Mouse (Mus musculus): Measurements from ENCODE around the gene Rhov. TPM values are rescaled to one million over a fixed set of nuclear protein-coding genes. Genes with fewer than 3 reads are reported as not detected.
A peak's percentile ranks its signal among the peaks of the same experiment; 100 is the strongest.

The Rhov gene
- polyA plus RNA-seq, 1 experiment from 2014 or later, result 19.1 TPM

- peak; percentile 60 for ATAC-seq (ENCODE audit: low read depth)
- Histone ChIP-seq H3K4me1 (replicated peaks) (peaks cover 32% of the 10 kb centered on the region), H3K9ac (peak overlapping the region; percentile 1; the same call in 1 of the 2 replicates), H3K4me2 (peak overlapping the region; percentile 31), H3K4me3 (no peak overlapping the region), H3K27ac (replicated peaks) (peak overlapping the region; percentile 55), H3K36me3 (peaks cover 37% of the 10 kb centered on the region), H3K27me3 (no peaks in the 10 kb centered on the region), H3K9me3 (no peaks in the 10 kb centered on the region)
- 3% methylated on average over 15 of the region's 15 CpGs for WGBS
Observed at GRCm38 (mm10) chr2:119299981-119300818, 29.1 kb upstream of the Rhov start.

GRCm38 (mm10) chr2:119298839-119299238 is 27.8 kb upstream of the Rhov start:
- Histone ChIP-seq H3K9me3 (no peaks in the 10 kb centered on the region), H3K4me2 (no peak overlapping the region), H3K9ac (no peak overlapping the region), H3K27me3 (no peaks in the 10 kb centered on the region), H3K4me1 (replicated peaks) (peaks cover 24% of the 10 kb centered on the region), H3K4me3 (no peak overlapping the region), H3K27ac (replicated peaks) (no peak overlapping the region), H3K36me3 (peaks cover 50% of the 10 kb centered on the region)
- ATAC-seq (ENCODE audit: low read depth), result no peak
- 90% methylated on average over 2 of the region's 2 CpGs for WGBS

GRCm38 (mm10) chr2:119298330-119298729 is 27.3 kb upstream of the Rhov start:
- no peak overlapping the region for H3K27ac ChIP-seq (replicated peaks)
- no peak overlapping the region for H3K4me3 ChIP-seq
- no peaks in the 10 kb centered on the region for H3K27me3 ChIP-seq
- 47% methylated on average over 5 of the region's 5 CpGs for WGBS
- no peak overlapping the region for H3K4me2 ChIP-seq
- no peaks in the 10 kb centered on the region for H3K9me3 ChIP-seq
- H3K9ac ChIP-seq, result no peak overlapping the region
- H3K36me3 ChIP-seq, result peaks cover 56% of the 10 kb centered on the region
- ATAC-seq (ENCODE audit: low read depth), result no peak
- peaks cover 24% of the 10 kb centered on the region for H3K4me1 ChIP-seq (replicated peaks)

- no peak for ATAC-seq (ENCODE audit: low read depth)
- no peaks in the 10 kb centered on the region for H3K27me3 ChIP-seq
- H3K4me3 ChIP-seq, result no peak overlapping the region
- H3K36me3 ChIP-seq, result peaks cover 64% of the 10 kb centered on the region
- no peaks in the 10 kb centered on the region for H3K9me3 ChIP-seq
- no peak overlapping the region for H3K9ac ChIP-seq
- H3K4me1 ChIP-seq (replicated peaks), result peaks cover 24% of the 10 kb centered on the region
- no peak overlapping the region for H3K4me2 ChIP-seq
- H3K27ac ChIP-seq (replicated peaks), result no peak overlapping the region
- 94% methylated on average over 19 of the region's 19 CpGs for WGBS
Observed at GRCm38 (mm10) chr2:119297506-119297905, 26.4 kb upstream of the Rhov start.

- Histone ChIP-seq H3K36me3 (peaks cover 71% of the 10 kb centered on the region), H3K4me2 (no peak overlapping the region), H3K9me3 (no peaks in the 10 kb centered on the region), H3K27ac (replicated peaks) (no peak overlapping the region), H3K4me3 (no peak overlapping the region), H3K27me3 (no peaks in the 10 kb centered on the region), H3K4me1 (replicated peaks) (peaks cover 23% of the 10 kb centered on the region), H3K9ac (no peak overlapping the region)
- 94% methylated on average over 12 of the region's 12 CpGs for WGBS
- no peak for ATAC-seq (ENCODE audit: low read depth)
Observed at GRCm38 (mm10) chr2:119296756-119297155, 25.7 kb upstream of the Rhov start.

GRCm38 (mm10) chr2:119294411-119294810 is 23.3 kb upstream of the Rhov start:
- H3K27ac ChIP-seq (replicated peaks), result no peak overlapping the region
- no peak for ATAC-seq (ENCODE audit: low read depth)

GRCm38 (mm10) chr2:119293776-119294390 is 22.8 kb upstream of the Rhov start:
- peaks cover 19% of the 10 kb centered on the region for H3K4me1 ChIP-seq (replicated peaks)
- no peak for ATAC-seq (ENCODE audit: low read depth)
- H3K4me2 ChIP-seq, result no peak overlapping the region
- no peak overlapping the region for H3K4me3 ChIP-seq
- no peak overlapping the region for H3K27ac ChIP-seq (replicated peaks)
- no peaks in the 10 kb centered on the region for H3K27me3 ChIP-seq
- WGBS, result 95% methylated on average over 34 of the region's 34 CpGs
- peaks cover 83% of the 10 kb centered on the region for H3K36me3 ChIP-seq
- H3K9ac ChIP-seq, result no peak overlapping the region
- H3K9me3 ChIP-seq, result no peaks in the 10 kb centered on the region

More at GRCm38 (mm10) chr2:119294411-119294810, 23.3 kb upstream of the Rhov start:
- Histone ChIP-seq H3K4me2 (no peak overlapping the region), H3K4me1 (replicated peaks) (peaks cover 14% of the 10 kb centered on the region), H3K9me3 (no peaks in the 10 kb centered on the region), H3K9ac (no peak overlapping the region), H3K27me3 (no peaks in the 10 kb centered on the region), H3K4me3 (no peak overlapping the region), H3K36me3 (peaks cover 88% of the 10 kb centered on the region)
- WGBS, result 93% methylated on average over 18 of the region's 18 CpGs

GRCm38 (mm10) chr2:119293311-119293710 is 22.2 kb upstream of the Rhov start:
- peaks cover 19% of the 10 kb centered on the region for H3K4me1 ChIP-seq (replicated peaks)
- 96% methylated on average over 17 of the region's 17 CpGs for WGBS
- H3K9ac ChIP-seq, result no peak overlapping the region
- no peak overlapping the region for H3K27ac ChIP-seq (replicated peaks)
- H3K9me3 ChIP-seq, result no peaks in the 10 kb centered on the region
- H3K4me3 ChIP-seq, result no peak overlapping the region
- ATAC-seq (ENCODE audit: low read depth), result no peak
- H3K36me3 ChIP-seq, result peaks cover 78% of the 10 kb centered on the region
- H3K27me3 ChIP-seq, result no peaks in the 10 kb centered on the region
- H3K4me2 ChIP-seq, result no peak overlapping the region

- Histone ChIP-seq H3K9ac (no peak overlapping the region), H3K4me2 (no peak overlapping the region), H3K27ac (replicated peaks) (no peak overlapping the region), H3K9me3 (no peaks in the 10 kb centered on the region), H3K27me3 (no peaks in the 10 kb centered on the region), H3K36me3 (peaks cover 74% of the 10 kb centered on the region), H3K4me1 (replicated peaks) (peaks cover 19% of the 10 kb centered on the region), H3K4me3 (no peak overlapping the region)
- no peak for ATAC-seq (ENCODE audit: low read depth)
- 96% methylated on average over 17 of the region's 17 CpGs for WGBS
Observed at GRCm38 (mm10) chr2:119292852-119293251, 21.8 kb upstream of the Rhov start.

GRCm38 (mm10) chr2:119292281-119292680 is 21.2 kb upstream of the Rhov start:
- no peaks in the 10 kb centered on the region for H3K9me3 ChIP-seq
- no peaks in the 10 kb centered on the region for H3K27me3 ChIP-seq
- H3K36me3 ChIP-seq, result peaks cover 68% of the 10 kb centered on the region
- no peak overlapping the region for H3K9ac ChIP-seq
- peaks cover 19% of the 10 kb centered on the region for H3K4me1 ChIP-seq (replicated peaks)
- ATAC-seq (ENCODE audit: low read depth), result no peak
- 94% methylated on average over 5 of the region's 5 CpGs for WGBS
- H3K27ac ChIP-seq (replicated peaks), result no peak overlapping the region
- no peak overlapping the region for H3K4me3 ChIP-seq
- H3K4me2 ChIP-seq, result no peak overlapping the region

- Histone ChIP-seq H3K4me2 (peak overlapping the region; percentile 92), H3K4me1 (replicated peaks) (peaks cover 19% of the 10 kb centered on the region), H3K9ac (peak overlapping the region; percentile 87), H3K27me3 (no peaks in the 10 kb centered on the region), H3K36me3 (peaks cover 41% of the 10 kb centered on the region), H3K4me3 (peak overlapping the region; percentile 75), H3K9me3 (no peaks in the 10 kb centered on the region), H3K27ac (replicated peaks) (peak overlapping the region; percentile 43; the same call in 1 of the 2 replicates)
- 3% methylated on average over 11 of the region's 11 CpGs for whole genome bisulfite sequencing
- ATAC-seq (ENCODE audit: low read depth), result peak; percentile 27
Observed at GRCm38 (mm10) chr2:119289014-119289416, 17.9 kb upstream of the Rhov start.

- WGBS, result 2% methylated on average over 31 of the region's 31 CpGs
- H3K4me2 ChIP-seq, result peak within 1 kb of the TSS; percentile 92
- peaks cover 19% of the 10 kb centered on the region for H3K4me1 ChIP-seq (replicated peaks)
- peaks cover 34% of the 10 kb centered on the region for H3K36me3 ChIP-seq
- H3K27me3 ChIP-seq, result no peaks in the 10 kb centered on the region
- ATAC-seq (ENCODE audit: low read depth), result peak; percentile 96
- peak within 1 kb of the TSS; percentile 87 for H3K9ac ChIP-seq
- no peaks in the 10 kb centered on the region for H3K9me3 ChIP-seq
- peak within 1 kb of the TSS; percentile 62; the same call in 1 of the 2 replicates for H3K27ac ChIP-seq (replicated peaks)
- H3K4me3 ChIP-seq, result peak within 1 kb of the TSS; percentile 75
Observed at GRCm38 (mm10) chr2:119288270-119288882, 17.3 kb upstream of the Rhov start, which contains the start of gene Vps18. Gene Vps18 (plus strand): TSS chr2:119288740.
